Mouse (Mus musculus) frontal cortex, postnatal 10 days (tissue): Measurements from ENCODE around the gene Gm44502.
A peak's percentile ranks its signal among the peaks of the same experiment; 100 is the strongest.

ENCODE experiments used
- DNase-seq, 2 experiments: peaks; one replicate each; pipeline ENCODE4 v3.0.0; 2022; ENCODE audit warnings: low spot score in 2 of 2, mixed read lengths in 1 of 2

The Gm44502 gene

GRCm38 (mm10) chr15:89399716-89400115 lies 29.8 kb downstream of the Gm44502 start:
- no peak for DNase-seq

GRCm38 (mm10) chr15:89398146-89398545 lies 31.4 kb downstream of the Gm44502 start:
- no peak for DNase-seq

GRCm38 (mm10) chr15:89396883-89397282 lies 32.6 kb downstream of the Gm44502 start:
- DNase-seq: no peak

- no peak for DNase-seq
Measured at GRCm38 (mm10) chr15:89390081-89390480, 39.4 kb downstream of the Gm44502 start.

- no peak for DNase-seq
Measured at GRCm38 (mm10) chr15:89387127-89387526, 42.4 kb downstream of the Gm44502 start.

- no peak for DNase-seq
Measured at GRCm38 (mm10) chr15:89384617-89385016, 44.9 kb downstream of the Gm44502 start, which contains the start of gene Klhdc7b. Klhdc7b (plus strand) TSS chr15:89384917.

GRCm38 (mm10) chr15:89379429-89379828 lies 50.1 kb downstream of the Gm44502 start:
- DNase-seq: no peak

GRCm38 (mm10) chr15:89378831-89379401 lies 50.6 kb downstream of the Gm44502 start, which contains the start of gene Odf3b:
Odf3b (minus strand) TSS chr15:89379282.
- no peak for DNase-seq

- no peak for DNase-seq
Measured at GRCm38 (mm10) chr15:89377938-89378828, 51.3 kb downstream of the Gm44502 start.

GRCm38 (mm10) chr15:89377362-89377761 lies 52.1 kb downstream of the Gm44502 start:
- no peak for DNase-seq

- DNase-seq: no peak
Measured at GRCm38 (mm10) chr15:89376957-89377356, 52.5 kb downstream of the Gm44502 start, which contains the start of gene Tymp. Tymp (minus strand) TSS chr15:89377039.

GRCm38 (mm10) chr15:89376040-89376439 lies 53.5 kb downstream of the Gm44502 start:
- no peak for DNase-seq

GRCm38 (mm10) chr15:89374801-89375534 lies 54.5 kb downstream of the Gm44502 start:
- DNase-seq: no peak

- DNase-seq: no peak
Measured at GRCm38 (mm10) chr15:89374340-89374739, 55.2 kb downstream of the Gm44502 start.

- peak; percentile 87 to 90 for DNase-seq
Measured at GRCm38 (mm10) chr15:89373762-89374248, 55.7 kb downstream of the Gm44502 start, which contains the start of gene Sco2. Sco2 (minus strand) TSS chr15:89373846.

- DNase-seq: peak; percentile 77 to 81
Measured at GRCm38 (mm10) chr15:89373027-89373761, 56.3 kb downstream of the Gm44502 start.

- no peak for DNase-seq
Measured at GRCm38 (mm10) chr15:89372536-89372935, 57.0 kb downstream of the Gm44502 start.

GRCm38 (mm10) chr15:89372068-89372467 lies 57.4 kb downstream of the Gm44502 start:
- no peak for DNase-seq
